Mouse (Mus musculus) cerebellum, adult 11-12 months (tissue): ENCODE measurements around the gene Hdac5.

Experiments
- DNase-seq: peaks from one replicate; pipeline ENCODE4 v3.0.0; 2022

Hdac5 gene

GRCm38 (mm10) chr11:102230006-102230741, at the start of gene Hdac5:
Gene Hdac5, minus strand, starts transcription at chr11:102230166.
- peak; percentile 98 for DNase-seq

GRCm38 (mm10) chr11:102279595-102279994, 49.6 kb upstream of the Hdac5 start:
- DNase-seq: no peak

GRCm38 (mm10) chr11:102277754-102278153, 47.8 kb upstream of the Hdac5 start:
- DNase-seq: no peak

GRCm38 (mm10) chr11:102276411-102276915, 46.5 kb upstream of the Hdac5 start:
- peak; percentile 47 for DNase-seq

- DNase-seq: no peak
Observed at GRCm38 (mm10) chr11:102268520-102269244, 38.7 kb upstream of the Hdac5 start, which contains the start of gene Asb16. Gene Asb16, plus strand, starts transcription at chr11:102268743.

GRCm38 (mm10) chr11:102267480-102267879, 37.5 kb upstream of the Hdac5 start:
- DNase-seq: peak; percentile 74

- peak; percentile 39 for DNase-seq
Observed at GRCm38 (mm10) chr11:102266631-102267355, 36.8 kb upstream of the Hdac5 start.

- peak; percentile 59 for DNase-seq
Observed at GRCm38 (mm10) chr11:102265816-102266215, 35.9 kb upstream of the Hdac5 start.

GRCm38 (mm10) chr11:102263211-102263610, 33.2 kb upstream of the Hdac5 start:
- DNase-seq: no peak

- DNase-seq: no peak
Observed at GRCm38 (mm10) chr11:102258521-102258920, 28.6 kb upstream of the Hdac5 start.

- DNase-seq: no peak
Observed at GRCm38 (mm10) chr11:102258095-102258494, 28.1 kb upstream of the Hdac5 start.

GRCm38 (mm10) chr11:102257514-102257913, 27.5 kb upstream of the Hdac5 start:
- no peak for DNase-seq

- no peak for DNase-seq
Observed at GRCm38 (mm10) chr11:102249351-102250090, 19.6 kb upstream of the Hdac5 start.

- DNase-seq: peak; percentile 84
Observed at GRCm38 (mm10) chr11:102248630-102249230, 18.8 kb upstream of the Hdac5 start, which contains the start of gene BC030867. Gene BC030867, plus strand, starts transcription at chr11:102248882.

- DNase-seq: no peak
Observed at GRCm38 (mm10) chr11:102246871-102247270, 16.9 kb upstream of the Hdac5 start.

GRCm38 (mm10) chr11:102246273-102246635, 16.3 kb upstream of the Hdac5 start:
- no peak for DNase-seq

GRCm38 (mm10) chr11:102245581-102246272, 15.8 kb upstream of the Hdac5 start:
- DNase-seq: no peak

GRCm38 (mm10) chr11:102244926-102245449, 15.0 kb upstream of the Hdac5 start:
- peak; percentile 52 for DNase-seq

GRCm38 (mm10) chr11:102241874-102242273, 11.9 kb upstream of the Hdac5 start:
- no peak for DNase-seq

- no peak for DNase-seq
Observed at GRCm38 (mm10) chr11:102241246-102241645, 11.3 kb upstream of the Hdac5 start.

GRCm38 (mm10) chr11:102240636-102241035, 10.7 kb upstream of the Hdac5 start:
- no peak for DNase-seq
